ENCODE assay signal across 8 mouse cellular contexts in the genomic region with DNA sequence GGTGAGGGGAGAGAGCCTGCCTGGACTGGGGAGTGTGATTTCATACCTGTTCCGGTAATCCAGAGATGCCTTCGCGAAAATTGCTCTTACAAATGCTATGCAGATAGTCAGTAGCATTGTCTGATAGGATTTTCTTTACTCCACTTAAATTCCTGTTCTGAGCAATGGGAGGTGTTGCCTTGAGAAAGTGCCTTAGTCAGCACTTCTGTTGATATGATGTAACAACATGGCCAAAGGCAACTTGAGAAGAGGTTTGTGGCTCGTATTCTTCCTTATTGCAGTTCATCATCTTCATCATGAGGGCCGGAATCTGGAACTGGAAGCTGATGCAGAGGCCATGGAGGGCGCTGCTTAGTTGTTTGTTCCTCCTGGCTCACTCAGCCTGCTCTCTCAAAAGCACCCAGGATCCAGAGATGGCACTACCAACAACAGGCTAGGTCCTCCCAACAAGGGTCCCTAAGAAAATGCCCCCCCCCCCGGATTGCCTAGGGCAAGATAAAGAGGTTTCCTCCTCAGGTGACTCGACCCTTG. TPM values are rescaled to one million over a fixed set of nuclear protein-coding genes. Genes with fewer than 3 reads are reported as not detected.
DNase-seq lines count a peak whose midpoint lies in the region; ATAC-seq and TF ChIP-seq lines count a peak whose summit lies in the region.

No protein-coding gene starts in this region.

- peaks cover 9% of the 10 kb centered on the region; the same call in 1 of the 2 replicates for H3K36me3 ChIP-seq in embryonic facial prominence, embryonic 15.5 days
- peaks cover 25% of the 10 kb centered on the region for H3K36me3 ChIP-seq in limb, embryonic 12.5 days
- H3K36me3 ChIP-seq in neural tube, embryonic 15.5 days, result 0 out of 2 replicates have a peak, but pooled peaks cover 3% of the 10 kb centered on the region

- H3K4me1 ChIP-seq in lung, adult 2 months (ENCODE audit: control insufficient read depth, insufficient read depth, low read length), result peaks cover 15% of the 10 kb centered on the region
- peaks cover 20% of the 10 kb centered on the region for H3K4me1 ChIP-seq in embryonic facial prominence, embryonic 15.5 days
- H3K4me1 ChIP-seq in limb, embryonic 12.5 days (replicated peaks), result peaks cover 14% of the 10 kb centered on the region
- peaks cover 36% of the 10 kb centered on the region for H3K4me1 ChIP-seq in neural tube, embryonic 15.5 days

- H3K27ac ChIP-seq in embryonic facial prominence, embryonic 15.5 days (replicated peaks), result peak overlapping the region; percentile 60; the same call in 1 of the 2 replicates
- peak overlapping the region; percentile 29; the same call in 1 of the 2 replicates for H3K27ac ChIP-seq in limb, embryonic 12.5 days
- H3K27ac ChIP-seq in neural tube, embryonic 15.5 days (replicated peaks), result no peak overlapping the region; the same call in 1 of the 2 replicates

- 57% methylated on average over 8 of the region's 8 CpGs for WGBS in lung, adult 2 months
- WGBS in embryonic facial prominence, embryonic 15.5 days, result 53% methylated on average over 8 of the region's 8 CpGs
- 80% methylated on average over 8 of the region's 8 CpGs for WGBS in limb, embryonic 12.5 days
- 76% methylated on average over 8 of the region's 8 CpGs for WGBS in neural tube, embryonic 15.5 days

- H3K9me3 ChIP-seq in embryonic facial prominence, embryonic 15.5 days (replicated peaks), result no peaks in the 10 kb centered on the region
- H3K9me3 ChIP-seq in limb, embryonic 12.5 days, result 0 out of 2 replicates have a peak, but pooled peaks cover 5% of the 10 kb centered on the region
- H3K9me3 ChIP-seq in neural tube, embryonic 15.5 days (replicated peaks), result no peaks in the 10 kb centered on the region

- DNase-seq in lung, adult 2 months, result no peak
- DNase-seq in lung, postnatal 10 days, result no peak
- DNase-seq in cerebellum, postnatal 4 days (ENCODE audit: low spot score in 2 of 2), result no peak
- no peak for DNase-seq in adrenal gland, postnatal 14 days
- no peak for DNase-seq in layer of hippocampus, postnatal 10 days (ENCODE audit: low spot score in 2 of 2)

- H3K4me3 ChIP-seq in lung, adult 2 months (replicated peaks; ENCODE audit: extremely low read depth, low read depth, low read length), result peak overlapping the region; percentile 9
- H3K4me3 ChIP-seq in embryonic facial prominence, embryonic 15.5 days (replicated peaks), result peak overlapping the region; percentile 90
- peak overlapping the region; percentile 94 for H3K4me3 ChIP-seq in limb, embryonic 12.5 days (replicated peaks)
- H3K4me3 ChIP-seq in neural tube, embryonic 15.5 days (replicated peaks), result peak overlapping the region; percentile 59

- no peak for TF ChIP-seq POLR2A in lung, adult 2 months (IDR thresholded peaks at IDR 0.05; ENCODE audit: borderline replicate concordance, extremely low read depth, low read depth, low read length)

- no peaks in the 10 kb centered on the region for H3K27me3 ChIP-seq in embryonic facial prominence, embryonic 15.5 days
- H3K27me3 ChIP-seq in limb, embryonic 12.5 days, result no peaks in the 10 kb centered on the region
- H3K27me3 ChIP-seq in neural tube, embryonic 15.5 days (replicated peaks), result no peaks in the 10 kb centered on the region

- peak overlapping the region; percentile 62 for H3K4me2 ChIP-seq in embryonic facial prominence, embryonic 15.5 days (replicated peaks)
- H3K4me2 ChIP-seq in limb, embryonic 12.5 days, result peak overlapping the region; percentile 58
- peak overlapping the region; percentile 65 for H3K4me2 ChIP-seq in neural tube, embryonic 15.5 days

- TF ChIP-seq CTCF in lung, adult 2 months (IDR thresholded peaks at IDR 0.05; ENCODE audit: insufficient read depth, low read length), result no peak

- no peak overlapping the region for H3K9ac ChIP-seq in embryonic facial prominence, embryonic 15.5 days
- H3K9ac ChIP-seq in limb, embryonic 12.5 days (replicated peaks), result 0 out of 2 replicates have a peak overlapping the region, but pooled peaks have one; percentile 18
- H3K9ac ChIP-seq in neural tube, embryonic 15.5 days (replicated peaks), result 0 out of 2 replicates have a peak overlapping the region, but pooled peaks have one; percentile 23

- no peak for ATAC-seq in embryonic facial prominence, embryonic 15.5 days (ENCODE audit: insufficient number of reproducible peaks, low FRiP score, low TSS enrichment, low read depth)
- ATAC-seq in limb, embryonic 12.5 days (ENCODE audit: insufficient number of reproducible peaks, insufficient read depth, low FRiP score, low TSS enrichment, low read depth), result no peak
- ATAC-seq in neural tube, embryonic 15.5 days (ENCODE audit: low FRiP score), result no peak

RNA-seq across cellular contexts. Expression of a gene that starts 2.3 kb away (rescaled TPM):
- 34.7 and 45.5 TPM in 2 replicates for polyA plus RNA-seq in lung, adult 2 months (2012; rRNA removed)
- polyA plus RNA-seq in embryonic facial prominence, embryonic 15.5 days (2015; fragmentation: Nextera tagmentation; extraction: Ambion mirVana), result 37.2 and 38.0 TPM in 2 replicates
- 61.7 and 63.9 TPM in 2 replicates for polyA plus RNA-seq in limb, embryonic 12.5 days (2016; fragmentation: Nextera tagmentation; extraction: Ambion mirVana)
- polyA plus RNA-seq in neural tube, embryonic 15.5 days (2015; fragmentation: Nextera tagmentation; extraction: Ambion mirVana), result 36.3 and 40.1 TPM in 2 replicates
- 58.1 and 61.3 TPM in 2 replicates for total RNA-seq in adrenal gland, postnatal 14 days (2021)
- 10 to 100 TPM; 45.5 to 58.6 TPM for total RNA-seq in layer of hippocampus, postnatal 10 days (2021)

RNA-seq across cellular contexts. Expression of a gene that starts 12.1 kb away (rescaled TPM):
- polyA plus RNA-seq in lung, adult 2 months (2012; rRNA removed), result 33.2 and 48.9 TPM in 2 replicates
- polyA plus RNA-seq in embryonic facial prominence, embryonic 15.5 days (2015; fragmentation: Nextera tagmentation; extraction: Ambion mirVana), result 49.8 and 50.9 TPM in 2 replicates
- 54.0 and 58.2 TPM in 2 replicates for polyA plus RNA-seq in limb, embryonic 12.5 days (2016; fragmentation: Nextera tagmentation; extraction: Ambion mirVana)
- 53.2 and 56.8 TPM in 2 replicates for polyA plus RNA-seq in neural tube, embryonic 15.5 days (2015; fragmentation: Nextera tagmentation; extraction: Ambion mirVana)
- total RNA-seq in adrenal gland, postnatal 14 days (2021), result 30.0 and 33.0 TPM in 2 replicates
- 10 to 100 TPM; 58.2 to 58.4 TPM for total RNA-seq in layer of hippocampus, postnatal 10 days (2021)

Comparison
In these comparisons a context has a peak if more than half of its experiments do, and no peak if none do; other contexts are left out.
1. H3K4me3 ChIP-seq: peak in every context shown above with its lines; median percentile 94 in limb, embryonic 12.5 days; 90 in embryonic facial prominence, embryonic 15.5 days; 59 in neural tube, embryonic 15.5 days; 9 in lung, adult 2 months.